Mouse (Mus musculus): ENCODE measurements around the gene Oosp1. TPM values are rescaled to one million over a fixed set of nuclear protein-coding genes. Genes with fewer than 3 reads are reported as not detected.

Gene Oosp1
- polyA plus RNA-seq, 1 experiment, result not detected

GRCm38 (mm10) chr19:11698342-11698741, 7.4 kb upstream of the Oosp1 start:
- H3K4me1 ChIP-seq (ENCODE audit: control insufficient read depth, insufficient read depth, low read length), result no peaks in the 10 kb centered on the region; the same call in 1 of the 2 replicates
- WGBS, result 44% methylated on average over 6 of the region's 6 CpGs
- no peak overlapping the region for H3K27ac ChIP-seq (ENCODE audit: control insufficient read depth, insufficient read depth, low read depth, low read length, poor library complexity)
- no peak for TF ChIP-seq POLR2A (IDR thresholded peaks at IDR 0.05; ENCODE audit: borderline replicate concordance, control insufficient read depth, low read depth, low read length)
- TF ChIP-seq CTCF (IDR thresholded peaks at IDR 0.05; ENCODE audit: control insufficient read depth, insufficient read depth, low read length), result no peak
- no peak overlapping the region for H3K4me3 ChIP-seq (replicated peaks; ENCODE audit: control insufficient read depth, low read depth, low read length)

GRCm38 (mm10) chr19:11696755-11697154, 5.8 kb upstream of the Oosp1 start, which contains the start of gene Oosp3:
Oosp3 (plus strand) TSS chr19:11697055.
- WGBS, result 90% methylated on average over 2 of the region's 2 CpGs
- no peak within 1 kb of the TSS for H3K27ac ChIP-seq (ENCODE audit: control insufficient read depth, insufficient read depth, low read depth, low read length, poor library complexity)
- no peak for TF ChIP-seq CTCF (IDR thresholded peaks at IDR 0.05; ENCODE audit: control insufficient read depth, insufficient read depth, low read length)
- TF ChIP-seq POLR2A (IDR thresholded peaks at IDR 0.05; ENCODE audit: borderline replicate concordance, control insufficient read depth, low read depth, low read length), result no peak
- no peaks in the 10 kb centered on the region; the same call in 1 of the 2 replicates for H3K4me1 ChIP-seq (ENCODE audit: control insufficient read depth, insufficient read depth, low read length)
- H3K4me3 ChIP-seq (replicated peaks; ENCODE audit: control insufficient read depth, low read depth, low read length), result no peak within 1 kb of the TSS

- Histone ChIP-seq H3K27ac (ENCODE audit: control insufficient read depth, insufficient read depth, low read depth, low read length, poor library complexity) (no peak overlapping the region), H3K4me1 (ENCODE audit: control insufficient read depth, insufficient read depth, low read length) (no peaks in the 10 kb centered on the region), H3K4me3 (replicated peaks; ENCODE audit: control insufficient read depth, low read depth, low read length) (no peak overlapping the region)
- 68% methylated on average over 1 of the region's 1 CpGs for WGBS
- no peak for TF ChIP-seq CTCF (IDR thresholded peaks at IDR 0.05; ENCODE audit: control insufficient read depth, insufficient read depth, low read length)
- no peak for TF ChIP-seq POLR2A (IDR thresholded peaks at IDR 0.05; ENCODE audit: borderline replicate concordance, control insufficient read depth, low read depth, low read length)
Observed at GRCm38 (mm10) chr19:11691454-11691853, 504 bp upstream of the Oosp1 start.

GRCm38 (mm10) chr19:11661562-11661961, 29.4 kb downstream of the Oosp1 start:
- TF ChIP-seq CTCF (IDR thresholded peaks at IDR 0.05; ENCODE audit: control insufficient read depth, insufficient read depth, low read length) (no peak), POLR2A (IDR thresholded peaks at IDR 0.05; ENCODE audit: borderline replicate concordance, control insufficient read depth, low read depth, low read length) (no peak)
- Histone ChIP-seq H3K4me1 (ENCODE audit: control insufficient read depth, insufficient read depth, low read length) (no peaks in the 10 kb centered on the region; the same call in 1 of the 2 replicates), H3K4me3 (replicated peaks; ENCODE audit: control insufficient read depth, low read depth, low read length) (no peak overlapping the region), H3K27ac (ENCODE audit: control insufficient read depth, insufficient read depth, low read depth, low read length, poor library complexity) (no peak overlapping the region)

- no peaks in the 10 kb centered on the region; the same call in 1 of the 2 replicates for H3K4me1 ChIP-seq (ENCODE audit: control insufficient read depth, insufficient read depth, low read length)
- H3K27ac ChIP-seq (ENCODE audit: control insufficient read depth, insufficient read depth, low read depth, low read length, poor library complexity), result no peak within 1 kb of the TSS
- TF ChIP-seq CTCF (IDR thresholded peaks at IDR 0.05; ENCODE audit: control insufficient read depth, insufficient read depth, low read length) (no peak), POLR2A (IDR thresholded peaks at IDR 0.05; ENCODE audit: borderline replicate concordance, control insufficient read depth, low read depth, low read length) (no peak)
- WGBS, result 84% methylated on average over 5 of the region's 5 CpGs
- no peak within 1 kb of the TSS for H3K4me3 ChIP-seq (replicated peaks; ENCODE audit: control insufficient read depth, low read depth, low read length)
Observed at GRCm38 (mm10) chr19:11660459-11660858, 30.5 kb downstream of the Oosp1 start, which contains the start of gene Oosp2. Oosp2 (minus strand) TSS chr19:11660559.

- H3K4me3 ChIP-seq (replicated peaks; ENCODE audit: control insufficient read depth, low read depth, low read length), result no peak overlapping the region
- TF ChIP-seq CTCF (IDR thresholded peaks at IDR 0.05; ENCODE audit: control insufficient read depth, insufficient read depth, low read length), result no peak
- no peak for TF ChIP-seq POLR2A (IDR thresholded peaks at IDR 0.05; ENCODE audit: borderline replicate concordance, control insufficient read depth, low read depth, low read length)
- no peak overlapping the region for H3K27ac ChIP-seq (ENCODE audit: control insufficient read depth, insufficient read depth, low read depth, low read length, poor library complexity)
- 29% methylated on average over 2 of the region's 2 CpGs for WGBS
- no peaks in the 10 kb centered on the region; the same call in 1 of the 2 replicates for H3K4me1 ChIP-seq (ENCODE audit: control insufficient read depth, insufficient read depth, low read length)
Observed at GRCm38 (mm10) chr19:11659142-11659541, 31.8 kb downstream of the Oosp1 start.

- peaks cover 1% of the 10 kb centered on the region; the same call in 1 of the 2 replicates for H3K4me1 ChIP-seq (ENCODE audit: control insufficient read depth, insufficient read depth, low read length)
- TF ChIP-seq CTCF (IDR thresholded peaks at IDR 0.05; ENCODE audit: control insufficient read depth, insufficient read depth, low read length) (no peak), POLR2A (IDR thresholded peaks at IDR 0.05; ENCODE audit: borderline replicate concordance, control insufficient read depth, low read depth, low read length) (no peak)
- no peak overlapping the region for H3K4me3 ChIP-seq (replicated peaks; ENCODE audit: control insufficient read depth, low read depth, low read length)
- WGBS, result 77% methylated on average over 4 of the region's 4 CpGs
- H3K27ac ChIP-seq (ENCODE audit: control insufficient read depth, insufficient read depth, low read depth, low read length, poor library complexity), result no peak overlapping the region
Observed at GRCm38 (mm10) chr19:11649564-11649963, 41.4 kb downstream of the Oosp1 start.

- TF ChIP-seq POLR2A (IDR thresholded peaks at IDR 0.05; ENCODE audit: borderline replicate concordance, control insufficient read depth, low read depth, low read length), result no peak
- no peak for TF ChIP-seq CTCF (IDR thresholded peaks at IDR 0.05; ENCODE audit: control insufficient read depth, insufficient read depth, low read length)
- Histone ChIP-seq H3K4me3 (replicated peaks; ENCODE audit: control insufficient read depth, low read depth, low read length) (no peak overlapping the region), H3K27ac (ENCODE audit: control insufficient read depth, insufficient read depth, low read depth, low read length, poor library complexity) (no peak overlapping the region), H3K4me1 (ENCODE audit: control insufficient read depth, insufficient read depth, low read length) (peaks cover 1% of the 10 kb centered on the region; the same call in 1 of the 2 replicates)
- WGBS, result 48% methylated on average over 3 of the region's 3 CpGs
Observed at GRCm38 (mm10) chr19:11646166-11646565, 44.8 kb downstream of the Oosp1 start.

- 27% methylated on average over 1 of the region's 1 CpGs for WGBS
- peak within 1 kb of the TSS; percentile 4 for H3K4me3 ChIP-seq (replicated peaks; ENCODE audit: control insufficient read depth, low read depth, low read length)
Observed at GRCm38 (mm10) chr19:11640732-11641131, 50.2 kb downstream of the Oosp1 start, which contains the start of gene Ms4a3. Ms4a3 (minus strand) TSS chr19:11640851.

More at GRCm38 (mm10) chr19:11640732-11641131, 50.2 kb downstream of the Oosp1 start, which contains the start of gene Ms4a3:
- H3K27ac ChIP-seq (ENCODE audit: control insufficient read depth, insufficient read depth, low read depth, low read length, poor library complexity), result no peak within 1 kb of the TSS
- H3K4me1 ChIP-seq (ENCODE audit: control insufficient read depth, insufficient read depth, low read length), result no peaks in the 10 kb centered on the region; the same call in 1 of the 2 replicates
- no peak for TF ChIP-seq CTCF (IDR thresholded peaks at IDR 0.05; ENCODE audit: control insufficient read depth, insufficient read depth, low read length)
- TF ChIP-seq POLR2A (IDR thresholded peaks at IDR 0.05; ENCODE audit: borderline replicate concordance, control insufficient read depth, low read depth, low read length), result no peak

Measured in bone marrow, adult 2 months (tissue).